Mouse (Mus musculus) thymus, adult 2 months (tissue): Measurements from ENCODE around the gene Gm10273.

Experiments used
- CTCF ChIP-seq: fragments of 200-500 bp; IDR thresholded peaks from 2 replicates; pipeline ENCODE4 v1.5.1; 2012; ENCODE audit warnings: mild to moderate bottlenecking, control low read depth, low read length, moderate library complexity, borderline replicate concordance; ENCODE audit not compliant: control insufficient read depth, poor library complexity, insufficient read depth; ENCODE audit errors: extremely low read depth
- POLR2A ChIP-seq: fragments of 200-500 bp; IDR thresholded peaks from 2 replicates; pipeline ENCODE4 v1.6.1; 2012; ENCODE audit warnings: mild to moderate bottlenecking, low read length, control low read depth, moderate library complexity; ENCODE audit not compliant: control insufficient read depth, poor library complexity, insufficient read depth; ENCODE audit errors: extremely low read depth

DNA sequence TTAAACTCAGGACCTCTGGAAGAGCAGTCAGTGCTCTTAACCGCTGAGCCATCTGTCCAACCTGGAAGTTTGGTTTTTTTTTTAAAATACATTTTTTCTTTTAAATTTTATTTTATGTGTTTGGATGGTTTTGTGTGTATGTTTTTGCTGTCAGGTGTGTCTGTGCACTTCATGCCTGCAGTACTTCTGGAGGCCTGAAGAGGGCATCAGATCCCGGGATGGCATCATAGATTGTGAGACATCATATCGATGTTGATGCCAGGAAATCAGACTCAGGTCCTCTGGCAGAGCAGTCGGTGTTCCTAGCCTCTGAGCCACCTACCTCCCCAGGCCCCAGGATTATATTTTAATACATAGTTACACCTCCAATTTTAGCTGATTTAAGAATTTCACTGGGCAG is 18.3 kb downstream of the Gm10273 start:
- TF ChIP-seq POLR2A: no peak
- TF ChIP-seq CTCF: no peak
